Mouse (Mus musculus) Patski (cell line): ENCODE results near the gene 4930562C15Rik. TPM values are rescaled to one million over a fixed set of nuclear protein-coding genes. Genes with fewer than 3 reads are reported as not detected.

ENCODE experiments used
- ATAC-seq: fragments of 100-300 bp; one replicate; pipeline ENCODE4 v1.8.0; 2021
- CTCF ChIA-PET: fragments of 350-600 bp; sonication (Branson Sonifier 250); formaldehyde crosslinking; loops from one replicate; lab custom pipeline; 2022; ENCODE audit warnings: inconsistent platforms; lab: Charles Lee
- POLR2A ChIA-PET: fragments of 350-600 bp; sonication (Branson Sonifier 250); formaldehyde crosslinking; loops from one replicate; lab custom pipeline; 2022; ENCODE audit warnings: antibody characterized with exemption, inconsistent platforms; lab: Charles Lee
- DNase-seq: peaks from one replicate; pipeline ENCODE4 v3.0.0-alpha.2; 2011; ENCODE audit warnings: low read depth, low spot score
- H3K27me3 ChIP-seq: fragments of 371-371 bp; one replicate; pipeline ENCODE4 v1.5.1; 2021
- CTCF ChIP-seq: fragments of 100-300 bp; IDR thresholded peaks from one replicate; pipeline ENCODE4 v1.5.1; 2021
- in situ Hi-C: fragments of 300-500 bp; cut with MboI; formaldehyde crosslinking; loops from 3 replicates; pipeline ENCODE4 v1.11.1; 2018; ENCODE audit warnings: low pct_unique_long_range_greater_than_20kb, mixed read lengths
- polyA plus RNA-seq: library from polyadenylated mRNA; unstranded; gene quantifications from one replicate; pipeline ENCODE4 v1.2.3, GENCODE M21; 2021

The 4930562C15Rik gene
- polyA plus RNA-seq, 1 experiment from 2014 or later: 0.89 TPM

DNA sequence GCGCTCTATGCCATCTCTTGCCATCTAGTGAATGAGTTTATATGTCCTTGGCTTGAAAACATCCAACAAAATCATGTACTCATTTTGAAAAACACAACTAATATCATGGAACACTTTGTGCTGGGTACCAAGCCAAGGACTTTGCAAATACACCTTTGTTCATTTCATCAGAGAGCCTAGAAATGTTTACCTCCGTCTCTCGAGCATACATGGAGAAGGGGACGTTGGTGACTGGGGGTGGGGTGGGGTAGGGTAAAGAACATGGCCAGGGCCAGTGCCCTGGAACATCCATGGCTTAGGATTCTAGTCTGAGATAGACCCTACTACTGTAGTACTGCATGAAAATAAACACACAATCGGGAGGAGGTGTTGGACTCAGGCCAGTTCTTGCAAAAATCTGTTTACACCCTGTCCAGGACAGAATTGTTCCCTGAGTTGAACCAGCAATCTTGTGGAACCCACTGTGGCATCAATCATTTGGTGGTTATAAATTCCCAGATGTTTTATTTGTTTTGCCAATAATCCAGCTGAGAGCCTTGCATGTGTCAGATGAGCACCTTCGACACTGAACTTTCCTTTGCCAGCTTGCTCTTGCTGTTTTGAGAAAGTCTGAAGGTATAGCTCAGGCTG lies 5.8 kb upstream of the 4930562C15Rik start:
- in situ Hi-C loops: no loop called here
- H3K27me3 ChIP-seq: no peaks in the 10 kb centered on the region
- POLR2A ChIA-PET: no interaction called here
- DNase-seq (no peak), ATAC-seq (no peak)
- CTCF ChIA-PET: interaction anchor here (1.4 kb wide), 1 partner anchor 10 kb away, joined by 4 read pairs; no protein-coding TSS in a partner anchor
- TF ChIP-seq CTCF: no peak

DNA sequence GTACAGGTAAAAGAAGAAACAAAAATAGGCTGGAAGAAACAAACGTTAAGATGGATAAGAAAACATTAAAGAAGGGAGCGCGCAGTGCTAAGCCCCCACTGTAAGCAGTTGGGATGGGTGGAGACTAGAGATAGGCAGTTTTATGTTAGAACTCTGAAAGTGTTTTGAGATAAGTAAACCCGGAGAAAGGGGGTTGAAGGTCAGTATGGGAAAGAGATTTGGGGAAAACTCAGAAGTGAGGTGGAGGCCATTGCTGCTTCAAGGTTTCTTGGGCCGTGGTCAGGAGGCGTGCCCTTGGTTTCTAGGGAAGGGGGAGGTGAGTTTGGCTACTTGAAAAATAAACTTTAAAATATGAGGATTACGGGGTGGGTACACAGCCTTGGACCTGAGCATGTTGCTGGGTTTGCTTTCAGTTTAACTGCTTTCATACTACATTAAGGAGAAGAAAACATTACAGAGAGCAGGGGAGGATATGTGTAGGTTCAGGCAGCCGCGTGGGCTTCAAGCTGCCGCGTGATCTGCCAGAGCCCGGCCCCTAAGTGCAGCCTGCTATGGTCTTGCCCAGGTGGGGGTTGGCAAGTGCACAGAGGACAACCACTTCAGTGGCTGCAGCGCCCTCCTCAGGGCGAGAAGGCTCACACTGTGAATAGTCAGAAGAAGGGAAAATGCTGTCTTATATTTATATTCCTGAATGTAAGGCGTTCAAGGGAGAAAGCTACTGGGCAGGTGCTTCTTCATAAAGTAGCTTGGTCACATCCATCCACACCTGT lies 3.4 kb upstream of the 4930562C15Rik start:
- ChIA-PET POLR2A (no interaction called here), CTCF (interaction anchor here (1.0 kb wide), 1 partner anchor 11 kb away, joined by 5 read pairs; no protein-coding TSS in a partner anchor)
- no peak for TF ChIP-seq CTCF
- no peaks in the 10 kb centered on the region for H3K27me3 ChIP-seq
- ATAC-seq (no peak), DNase-seq (no peak)
- in situ Hi-C loops: no loop called here

DNA sequence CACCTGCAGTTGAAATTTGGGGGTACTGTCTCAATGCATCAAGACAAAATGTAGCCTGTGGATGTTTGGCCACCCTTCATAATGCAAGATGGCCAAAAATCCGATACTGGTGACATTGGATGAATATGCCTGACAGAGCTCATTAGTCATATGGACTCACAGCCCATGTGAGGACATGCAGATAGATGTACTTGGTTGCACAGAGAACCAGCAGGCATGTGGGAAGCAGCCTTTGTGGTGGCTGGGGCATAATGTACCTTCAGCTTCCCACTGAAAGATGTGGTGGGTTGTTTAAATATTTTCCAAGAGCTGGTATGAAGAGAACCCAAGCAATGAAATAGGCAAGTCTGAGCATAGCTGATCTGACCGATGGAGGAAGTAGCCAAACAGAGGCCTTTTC lies 1.4 kb upstream of the 4930562C15Rik start:
- in situ Hi-C loops: no loop called here
- POLR2A ChIA-PET: no interaction called here
- no peaks in the 10 kb centered on the region for H3K27me3 ChIP-seq
- TF ChIP-seq CTCF: no peak
- ATAC-seq (no peak), DNase-seq (no peak)
- CTCF ChIA-PET: interaction anchor here (1.1 to 1.8 kb wide), 2 partner anchors 8 to 42 kb away, joined by 3 to 5 read pairs; no protein-coding TSS in a partner anchor

- ChIA-PET CTCF (no interaction called here), POLR2A (no interaction called here)
- DNase-seq: no peak
- in situ Hi-C loops: no loop called here
- no peak for TF ChIP-seq CTCF
- H3K27me3 ChIP-seq: no peaks in the 10 kb centered on the region
- no peak for ATAC-seq
Observed at GRCm38 (mm10) chr16:4837631-4838030, 2.4 kb downstream of the 4930562C15Rik start.

GRCm38 (mm10) chr16:4839552-4839951 lies 4.3 kb downstream of the 4930562C15Rik start:
- ATAC-seq (no peak), DNase-seq (no peak)
- in situ Hi-C loops: no loop called here
- ChIA-PET CTCF (interaction anchor here (1.1 kb wide), 1 partner anchor 11 kb away, joined by 4 read pairs; no protein-coding TSS in a partner anchor), POLR2A (no interaction called here)
- TF ChIP-seq CTCF: no peak
- no peaks in the 10 kb centered on the region for H3K27me3 ChIP-seq

DNA sequence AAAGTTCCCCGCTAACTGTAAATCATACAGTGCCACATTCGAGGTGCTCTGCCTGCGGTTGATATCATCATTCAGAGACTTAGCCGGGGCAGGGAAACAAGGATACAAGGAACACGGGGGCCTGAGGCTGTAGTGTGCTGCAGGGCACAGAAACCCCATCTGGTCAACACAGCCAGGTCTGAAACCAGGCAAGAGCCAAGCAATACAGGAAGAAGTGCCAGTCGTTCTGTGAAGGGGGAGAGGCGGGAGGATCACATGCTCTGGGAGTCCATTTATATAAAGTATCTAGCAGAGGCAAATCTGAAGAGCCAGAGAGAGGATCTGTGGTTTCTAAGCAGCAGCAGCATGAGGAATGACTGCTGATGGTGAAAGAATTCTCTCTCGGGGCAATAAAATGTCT lies 5.0 kb downstream of the 4930562C15Rik start:
- no peak for TF ChIP-seq CTCF
- DNase-seq (no peak), ATAC-seq (no peak)
- in situ Hi-C loops: no loop called here
- no peaks in the 10 kb centered on the region for H3K27me3 ChIP-seq
- CTCF ChIA-PET: no interaction called here
- POLR2A ChIA-PET: no interaction called here

DNA sequence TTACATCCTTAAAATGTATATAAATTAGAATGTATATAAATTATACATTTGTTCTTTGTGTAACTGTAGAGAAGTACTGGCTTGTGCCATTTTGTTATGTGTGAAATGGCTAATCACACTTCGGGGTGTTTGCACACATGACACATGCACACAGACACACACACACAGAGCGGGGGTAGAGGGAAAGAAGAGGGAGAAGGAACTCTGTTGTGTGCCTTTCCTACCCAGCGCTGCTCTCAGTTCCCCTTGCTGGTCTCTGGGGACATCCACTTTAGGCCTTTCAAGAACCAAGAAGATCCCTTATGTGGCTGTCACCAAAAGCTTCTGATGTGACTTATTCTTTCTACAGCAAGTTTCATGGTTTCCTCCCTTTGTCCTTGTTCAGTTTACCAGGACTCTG lies 11.8 kb downstream of the 4930562C15Rik start:
- H3K27me3 ChIP-seq: no peaks in the 10 kb centered on the region
- TF ChIP-seq CTCF: no peak
- no peak for ATAC-seq
- ChIA-PET CTCF (no interaction called here), POLR2A (no interaction called here)
- DNase-seq: no peak
- in situ Hi-C loops: no loop called here

- in situ Hi-C loops: no loop called here
- ATAC-seq: no peak
Observed at GRCm38 (mm10) chr16:4848090-4848489, 12.9 kb downstream of the 4930562C15Rik start.

GRCm38 (mm10) chr16:4850361-4850760 lies 15.1 kb downstream of the 4930562C15Rik start:
- no peak for TF ChIP-seq CTCF
- ChIA-PET POLR2A (no interaction called here), CTCF (no interaction called here)
- in situ Hi-C loops: no loop called here
- no peak for ATAC-seq
- no peaks in the 10 kb centered on the region for H3K27me3 ChIP-seq
- DNase-seq: no peak

More at GRCm38 (mm10) chr16:4848090-4848489, 12.9 kb downstream of the 4930562C15Rik start:
- no peaks in the 10 kb centered on the region for H3K27me3 ChIP-seq
- no peak for TF ChIP-seq CTCF
- POLR2A ChIA-PET: no interaction called here
- DNase-seq: no peak
- CTCF ChIA-PET: no interaction called here

DNA sequence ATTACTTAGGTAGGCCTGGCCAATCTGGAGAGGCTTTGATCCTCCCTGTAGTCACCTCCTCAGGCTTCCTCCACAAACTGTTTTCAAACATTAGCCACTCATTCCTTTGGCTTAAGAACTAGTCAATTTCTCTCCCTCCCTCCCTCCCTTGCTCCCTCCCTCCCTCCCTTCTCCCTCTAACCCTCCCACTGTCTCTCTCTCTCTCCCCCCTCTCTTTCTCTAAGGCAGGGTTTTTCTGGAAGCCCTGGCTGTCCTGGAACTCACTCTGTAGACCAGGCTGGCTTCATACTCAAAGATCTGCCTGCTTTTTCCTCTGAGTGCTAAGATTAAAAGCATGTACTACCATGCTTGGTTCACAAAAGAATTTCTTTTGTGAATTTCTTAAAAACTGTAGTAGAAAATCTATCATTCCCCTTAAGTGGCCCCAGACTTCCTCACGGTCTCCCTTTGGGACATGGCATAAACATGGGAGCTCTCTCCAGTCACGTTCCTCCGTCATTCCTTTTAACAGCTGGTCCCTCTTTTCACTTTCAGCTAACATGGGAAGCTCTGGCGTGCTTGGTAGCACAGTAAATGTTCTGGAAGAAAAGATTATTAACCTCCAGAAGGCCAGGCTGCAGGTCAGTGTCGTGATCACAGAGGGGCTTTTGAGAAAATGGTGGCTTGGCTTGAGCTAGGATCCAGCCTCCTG lies 15.9 kb downstream of the 4930562C15Rik start:
- ATAC-seq: no peak
- no peak for DNase-seq
- no peak for TF ChIP-seq CTCF
- POLR2A ChIA-PET: no interaction called here
- CTCF ChIA-PET: no interaction called here
- in situ Hi-C loops: no loop called here
- H3K27me3 ChIP-seq: no peaks in the 10 kb centered on the region
